In genomic region chr2:169740996-169741395, GRCm38 (mm10) we compare ENCODE assay signal across 24 mouse cellular contexts.
"Had no signal": no experiment of that assay in that cellular context is flagged by ENCODE, and none has a peak within 500 bp of the region (broad histone marks: within the 10 kb centered on the region; RNA-seq: fewer than 3 reads in every experiment).

No protein-coding gene starts in this region.

- H3K4me2 ChIP-seq: heart, embryonic 11.5 days; heart, embryonic 13.5 days; heart, embryonic 15.5 days; hindbrain, embryonic 13.5 days; hindbrain, embryonic 15.5 days; limb, embryonic 13.5 days; limb, embryonic 15.5 days; liver, embryonic 12.5 days had no signal

- H3K4me3 ChIP-seq: heart, adult 2 months; heart, embryonic 13.5 days; heart, embryonic 15.5 days; hindbrain, embryonic 13.5 days; hindbrain, embryonic 15.5 days; limb, embryonic 13.5 days; limb, embryonic 15.5 days; liver, embryonic 12.5 days had no signal

- H3K4me1 ChIP-seq: heart, embryonic 15.5 days; liver, embryonic 12.5 days had no signal

- ATAC-seq: forebrain, postnatal 0 days; hindbrain, postnatal 0 days; intestine, embryonic 16.5 days; liver, embryonic 12.5 days had no signal

- H3K36me3 ChIP-seq: heart, embryonic 13.5 days; heart, embryonic 15.5 days; hindbrain, embryonic 13.5 days; hindbrain, embryonic 15.5 days; limb, embryonic 13.5 days; limb, embryonic 15.5 days; liver, embryonic 12.5 days had no signal

- DNase-seq: forebrain, postnatal 0 days; gastrocnemius, postnatal 14 days; gastrocnemius, postnatal 36 days; heart, adult 11 months; heart, adult 2 months; heart, postnatal 14 days; heart, postnatal 36 days; kidney, adult 11 months; kidney, adult 2 months; kidney, postnatal 25 days; layer of hippocampus, adult 9-11 months; layer of hippocampus, postnatal 36 days; left cerebral cortex, postnatal 4 days had no signal

- H3K27me3 ChIP-seq: heart, embryonic 13.5 days; heart, embryonic 15.5 days; hindbrain, embryonic 13.5 days; hindbrain, embryonic 15.5 days; limb, embryonic 13.5 days; limb, embryonic 15.5 days; liver, embryonic 12.5 days had no signal

- H3K27ac ChIP-seq: heart, adult 2 months; heart, embryonic 13.5 days; heart, embryonic 15.5 days; hindbrain, embryonic 13.5 days; hindbrain, embryonic 15.5 days; hindbrain, postnatal 0 days; limb, embryonic 13.5 days; limb, embryonic 15.5 days; liver, embryonic 12.5 days; liver, embryonic 14.5 days had no signal

- H3K9ac ChIP-seq: forebrain, postnatal 0 days; heart, embryonic 13.5 days; heart, embryonic 15.5 days; hindbrain, embryonic 13.5 days; hindbrain, embryonic 15.5 days; limb, embryonic 13.5 days; limb, embryonic 15.5 days; liver, embryonic 12.5 days; liver, embryonic 14.5 days had no signal

- H3K9me3 ChIP-seq: heart, embryonic 13.5 days; heart, embryonic 15.5 days; hindbrain, embryonic 13.5 days; hindbrain, embryonic 15.5 days; limb, embryonic 13.5 days; limb, embryonic 15.5 days; liver, embryonic 12.5 days had no signal
